Mouse (Mus musculus): ENCODE measurements around the gene Lrrc27.

The Lrrc27 gene

DNA sequence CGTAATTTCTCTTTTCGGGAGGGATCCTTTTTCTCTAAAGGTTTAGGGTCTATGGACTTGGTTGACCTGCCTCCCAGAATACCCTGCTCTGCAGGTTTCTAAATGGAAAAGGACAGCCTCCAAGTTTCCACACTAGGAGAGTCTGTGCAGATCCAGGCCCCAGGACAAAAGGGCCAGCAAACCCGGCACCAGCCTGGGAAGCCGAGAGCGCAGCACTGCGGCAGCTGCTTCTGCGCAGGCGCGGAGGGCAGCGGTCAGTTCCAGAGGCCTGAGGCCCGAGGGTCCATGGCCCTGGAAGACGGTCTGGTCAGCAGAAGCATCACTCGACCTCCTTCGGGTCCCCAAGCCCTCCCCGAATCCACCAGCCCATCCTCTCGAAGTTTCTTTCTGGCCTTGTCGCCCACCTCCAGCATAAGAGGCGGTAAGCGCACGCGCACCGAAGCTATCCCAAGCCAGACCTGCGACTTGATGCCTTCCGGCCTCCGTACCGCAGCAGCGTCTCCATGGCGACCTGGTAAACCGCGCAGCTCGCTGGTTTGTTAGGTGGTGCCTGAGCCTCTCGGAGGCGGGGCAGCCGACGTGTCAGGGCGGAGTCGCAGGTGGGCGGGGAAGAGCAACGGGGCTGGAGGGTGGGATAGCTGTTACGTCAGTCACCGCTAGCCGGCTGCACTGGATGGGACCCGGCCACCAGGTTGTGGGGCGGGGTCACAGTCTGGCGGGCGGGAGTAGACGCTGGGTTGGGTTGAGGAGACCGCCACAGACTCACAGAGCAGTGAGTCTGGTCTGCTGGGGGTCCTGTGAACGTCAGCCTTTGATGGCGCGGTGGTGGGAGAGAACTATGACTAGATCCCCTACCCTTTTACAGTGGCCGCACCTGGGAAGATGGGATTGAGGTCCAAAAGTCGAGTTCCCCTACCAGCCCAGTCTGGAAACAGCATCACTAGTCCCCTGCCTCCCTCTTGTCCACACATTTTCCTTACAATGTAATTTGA, at the start of gene Lrrc27, which contains the start of gene Stk32c:
Gene Lrrc27 (plus strand): TSS at position 235 of the 992 bp plus-strand sequence.
Gene Stk32c (minus strand): TSS at position 554 of the 992 bp plus-strand sequence.
- peak; percentile 99 for DNase-seq

DNA sequence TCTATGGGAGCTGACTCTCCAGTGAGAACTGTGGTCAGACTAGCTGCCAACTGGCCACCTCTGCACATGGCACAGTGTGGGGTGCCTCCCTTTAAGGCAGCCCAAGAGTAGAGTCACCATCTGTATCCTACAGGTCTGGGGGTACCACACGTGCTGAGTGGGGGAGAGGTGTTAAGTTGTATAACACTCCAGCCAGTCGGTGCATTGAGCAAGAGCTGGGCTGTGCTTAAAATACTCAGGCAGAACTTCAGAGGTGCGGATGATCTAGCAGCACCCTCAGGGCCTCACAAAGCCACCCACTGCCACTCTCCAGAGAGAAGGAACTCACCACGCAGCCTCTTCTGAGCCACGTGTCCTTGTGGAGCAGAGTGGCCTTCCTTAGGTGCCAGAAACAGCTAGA, 48.4 kb upstream of the Lrrc27 start:
- no peak for DNase-seq

DNA sequence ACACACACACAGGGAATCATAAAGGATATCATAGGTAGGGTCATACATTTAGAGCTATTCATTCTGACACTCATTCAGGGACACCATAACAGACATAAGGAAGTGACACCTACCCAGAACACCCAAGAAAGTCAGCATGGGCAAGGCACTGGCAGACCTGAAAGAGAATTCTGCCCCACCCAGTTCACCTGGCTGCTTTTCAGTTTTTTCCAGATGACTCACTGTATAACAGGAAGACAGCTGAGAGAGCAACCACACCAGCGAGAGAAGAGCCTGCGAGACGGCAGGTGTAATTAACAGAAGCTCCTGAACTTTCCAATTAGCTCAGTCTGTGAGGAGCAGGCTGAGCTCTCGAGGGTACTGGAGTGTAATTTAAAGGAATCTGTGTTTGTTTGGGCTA, 43.6 kb upstream of the Lrrc27 start:
- DNase-seq, result no peak

- DNase-seq, result no peak
These were observed 33.5 kb upstream of the Lrrc27 start for GRCm38 (mm10) chr7:139179299-139179698.

GRCm38 (mm10) chr7:139180058-139180457, 32.7 kb upstream of the Lrrc27 start:
- no peak for DNase-seq

DNA sequence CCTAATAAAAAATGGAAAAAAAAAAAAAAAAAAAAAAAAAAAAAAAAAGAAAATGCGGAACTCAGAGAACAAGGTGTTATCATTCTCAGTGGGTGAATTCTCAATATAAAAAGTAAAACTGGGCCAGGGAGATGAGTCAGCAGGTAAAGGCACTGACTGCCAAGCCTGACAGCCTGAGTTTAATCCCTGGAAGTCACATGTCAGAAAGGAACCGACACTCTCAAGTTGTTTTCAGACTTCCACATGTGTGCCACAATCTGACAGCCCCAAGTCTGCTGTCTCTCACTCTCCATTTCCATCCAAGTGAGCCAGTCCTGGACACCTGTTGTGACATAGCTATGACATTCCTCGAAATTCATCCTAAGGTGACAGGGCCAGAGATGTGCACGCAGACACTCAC, 28.4 kb upstream of the Lrrc27 start:
- no peak for DNase-seq

DNA sequence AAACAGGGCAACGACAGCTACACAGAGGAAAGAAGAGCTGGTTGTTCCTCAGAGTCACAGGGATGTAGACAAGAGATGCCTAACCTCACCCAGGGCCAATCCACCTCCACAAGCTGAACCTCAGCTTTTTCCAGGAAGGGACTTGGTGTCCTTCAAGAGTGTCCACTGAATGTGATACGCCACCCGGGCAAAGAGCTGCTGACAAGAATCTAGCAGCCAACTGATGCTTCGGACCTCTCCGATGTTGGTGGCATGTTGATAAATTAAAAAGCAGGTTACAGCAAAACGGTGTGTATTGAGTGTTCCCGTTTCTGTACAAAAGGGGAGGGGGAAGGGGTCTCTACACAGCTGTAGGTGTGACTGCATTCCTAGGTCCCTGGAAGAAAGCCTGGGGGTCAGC, 27.9 kb upstream of the Lrrc27 start:
- no peak for DNase-seq

DNA sequence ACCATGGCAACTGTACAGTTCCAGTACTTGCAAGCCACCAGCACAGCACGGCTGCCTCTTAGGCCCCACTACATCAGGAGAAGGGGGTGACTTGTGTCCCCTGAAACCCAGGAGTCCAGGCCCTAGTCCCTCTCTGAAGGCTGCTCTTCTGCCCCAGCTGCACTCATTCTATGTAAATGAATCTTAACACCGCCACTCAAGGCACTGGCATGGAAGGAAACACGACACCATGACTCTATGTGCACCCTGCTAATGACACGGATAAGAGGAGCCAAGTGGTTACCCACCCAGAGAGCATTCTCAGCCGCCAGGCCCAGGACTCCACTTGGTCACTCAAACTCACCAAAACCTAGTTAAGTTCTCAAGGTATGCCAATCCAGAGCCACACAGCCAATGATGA, 26.8 kb upstream of the Lrrc27 start:
- DNase-seq, result no peak

GRCm38 (mm10) chr7:139186436-139186835, 26.4 kb upstream of the Lrrc27 start:
- no peak for DNase-seq

DNA sequence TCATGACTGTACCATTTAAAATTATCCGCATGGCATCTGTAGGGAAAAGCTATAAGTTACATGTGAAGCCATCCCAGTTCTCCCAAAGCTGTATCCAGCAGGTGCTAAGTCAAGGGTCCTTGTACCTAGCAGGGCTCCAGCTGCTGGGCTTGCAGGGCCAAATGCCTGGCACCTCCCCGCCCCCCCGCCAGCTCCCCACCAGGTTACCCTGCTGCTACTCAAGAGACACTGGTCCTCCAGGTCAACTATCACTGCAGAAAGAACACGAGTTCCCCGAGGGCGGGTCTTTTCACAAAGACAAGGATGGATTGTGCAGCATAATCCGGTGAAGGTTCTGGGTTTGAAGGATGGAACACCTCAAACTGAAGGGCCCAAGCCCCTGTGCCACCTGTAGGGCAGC, 25.5 kb upstream of the Lrrc27 start:
- no peak for DNase-seq

GRCm38 (mm10) chr7:139187771-139188633, 24.8 kb upstream of the Lrrc27 start:
- DNase-seq, result peak; percentile 77

GRCm38 (mm10) chr7:139188634-139189207, 24.1 kb upstream of the Lrrc27 start:
- no peak for DNase-seq

- DNase-seq, result no peak
These were observed 22.2 kb upstream of the Lrrc27 start for GRCm38 (mm10) chr7:139190616-139191015.

- no peak for DNase-seq
These were observed 21.2 kb upstream of the Lrrc27 start for GRCm38 (mm10) chr7:139191619-139192018.

- DNase-seq, result no peak
These were observed 15.8 kb upstream of the Lrrc27 start for GRCm38 (mm10) chr7:139197022-139197421.

DNA sequence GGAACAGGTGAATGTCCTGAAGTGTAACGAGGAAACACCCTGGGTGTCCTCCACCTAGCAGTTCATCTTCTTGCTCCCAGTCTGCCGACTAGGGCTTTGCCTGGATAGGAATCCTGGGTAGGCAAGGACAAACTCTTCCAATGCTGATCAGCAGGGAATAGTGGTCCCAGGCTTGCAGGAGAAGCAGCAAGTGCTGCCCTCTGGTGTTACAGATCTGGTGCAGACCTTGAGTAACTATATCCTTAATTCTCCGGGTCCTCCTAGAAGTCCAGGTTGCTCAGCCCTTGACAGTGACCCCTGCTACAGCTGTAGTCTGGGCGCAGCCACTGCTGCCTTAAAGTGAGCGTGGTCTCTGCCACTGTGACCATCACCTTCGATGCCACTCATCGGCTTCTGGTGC, 12.7 kb upstream of the Lrrc27 start:
- DNase-seq, result peak; percentile 66

GRCm38 (mm10) chr7:139201209-139201608, 11.6 kb upstream of the Lrrc27 start:
- no peak for DNase-seq

DNA sequence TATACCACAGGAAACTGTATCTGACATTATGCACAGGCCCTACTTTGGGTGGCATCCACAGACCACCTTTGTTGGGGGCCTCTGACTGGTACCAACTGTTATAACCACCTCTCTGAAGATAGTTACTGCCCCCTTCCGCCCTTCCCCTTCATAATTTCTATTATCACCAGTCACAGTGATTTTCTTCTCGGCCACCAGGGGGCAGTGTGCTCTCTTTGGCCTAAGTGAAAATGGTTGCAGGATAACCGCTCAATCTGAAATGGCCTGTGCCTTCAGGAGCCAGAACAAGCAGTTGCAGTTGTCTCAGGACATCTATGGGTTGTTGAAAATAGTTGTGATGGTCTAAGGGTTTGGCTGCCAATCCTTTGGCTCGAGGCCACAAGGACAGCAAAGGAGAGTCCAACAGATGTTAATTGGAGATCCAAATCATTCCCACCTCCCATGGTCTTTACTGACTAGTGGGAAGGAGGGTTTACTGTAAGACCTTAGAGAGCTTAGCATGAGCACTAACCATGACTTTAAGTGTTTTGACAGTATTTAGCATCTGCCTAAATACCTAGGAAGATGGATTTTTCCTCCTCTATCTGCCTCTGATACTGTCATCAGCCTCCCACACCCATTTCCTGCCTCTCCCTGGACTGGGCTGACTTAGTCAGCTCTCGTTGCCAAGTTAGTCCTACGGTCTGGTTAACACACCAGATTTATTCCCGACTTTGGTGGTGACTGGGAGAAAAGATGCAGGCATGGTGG, 4.6 kb upstream of the Lrrc27 start:
- peak; percentile 47 for DNase-seq

DNA sequence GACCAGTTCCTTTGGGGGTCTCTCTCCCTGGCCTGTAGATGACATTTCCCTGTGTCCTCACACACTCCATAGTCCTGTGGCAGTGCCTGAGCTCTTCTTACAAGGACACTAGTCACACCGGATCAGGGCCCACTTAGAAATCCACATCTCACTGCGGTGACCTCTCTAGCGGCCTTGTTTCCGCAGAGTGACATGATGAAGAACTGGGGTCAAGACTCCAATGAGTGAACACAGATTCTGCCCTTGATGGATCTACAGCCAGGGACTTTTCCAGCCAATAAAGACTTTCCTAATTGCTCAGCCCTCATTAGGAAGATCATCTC, 4.1 kb upstream of the Lrrc27 start:
- DNase-seq, result peak; percentile 38

- DNase-seq, result no peak
These were observed 1.0 kb upstream of the Lrrc27 start for GRCm38 (mm10) chr7:139211761-139212160.

- no peak for DNase-seq
These were observed 963 bp downstream of the Lrrc27 start for GRCm38 (mm10) chr7:139213751-139214150.

DNA sequence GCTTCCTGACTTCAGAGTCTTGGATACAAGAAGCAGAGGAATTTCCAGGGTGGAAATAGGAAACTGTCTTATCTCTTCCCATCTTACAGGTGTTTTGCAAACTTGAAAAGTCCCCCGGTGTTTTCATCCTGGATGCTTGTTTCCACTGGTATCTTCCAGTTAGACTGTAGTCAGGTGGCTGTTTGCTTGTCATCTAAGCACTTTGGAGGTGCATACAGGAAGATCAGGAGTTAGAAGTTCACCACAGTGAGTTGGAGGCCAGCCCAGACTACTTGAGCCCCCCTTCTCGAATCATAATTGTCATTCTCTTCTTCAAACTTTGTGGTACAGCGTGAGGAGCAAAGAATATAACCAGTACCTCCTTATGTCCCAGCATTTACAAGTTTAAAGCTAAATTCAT, 1.4 kb downstream of the Lrrc27 start:
- DNase-seq, result no peak
